Mouse (Mus musculus): ENCODE data around the gene Kctd15. TPM values are rescaled to one million over a fixed set of nuclear protein-coding genes. Genes with fewer than 3 reads are reported as not detected.

Kctd15 gene
- polyA plus RNA-seq, 1 experiment from 2014 or later: 12.3 TPM

- Histone ChIP-seq H3K4me1 (replicated peaks; ENCODE audit: control insufficient read depth, insufficient read depth, low read length) (peaks cover 3% of the 10 kb centered on the region; the same call in 1 of the 2 replicates), H3K27ac (no peak overlapping the region), H3K4me3 (replicated peaks; ENCODE audit: low read length) (no peak overlapping the region), H3K4me2 (replicated peaks) (no peak overlapping the region), H3K36me3 (replicated peaks; ENCODE audit: control insufficient read depth, insufficient read depth) (peaks cover 63% of the 10 kb centered on the region), H3K27me3 (ENCODE audit: control insufficient read depth, insufficient read depth, low read length) (no peaks in the 10 kb centered on the region), H3K9me3 (ENCODE audit: control insufficient read depth, low read length) (no peaks in the 10 kb centered on the region), H3K9ac (no peak overlapping the region)
- no peak for ATAC-seq (ENCODE audit: low FRiP score)
- no peak for DNase-seq (ENCODE audit: low spot score)
- 88% methylated on average over 11 of the region's 11 CpGs for WGBS
Observed at GRCm38 (mm10) chr7:34639798-34640197, 16.7 kb downstream of the Kctd15 start.

- Histone ChIP-seq H3K9ac (no peak overlapping the region), H3K4me3 (replicated peaks; ENCODE audit: low read length) (no peak overlapping the region), H3K36me3 (replicated peaks; ENCODE audit: control insufficient read depth, insufficient read depth) (peaks cover 35% of the 10 kb centered on the region), H3K27me3 (ENCODE audit: control insufficient read depth, insufficient read depth, low read length) (no peaks in the 10 kb centered on the region), H3K27ac (no peak overlapping the region), H3K9me3 (ENCODE audit: control insufficient read depth, low read length) (no peaks in the 10 kb centered on the region), H3K4me2 (replicated peaks) (no peak overlapping the region), H3K4me1 (replicated peaks; ENCODE audit: control insufficient read depth, insufficient read depth, low read length) (no peaks in the 10 kb centered on the region)
- DNase-seq (ENCODE audit: low spot score) (no peak), ATAC-seq (ENCODE audit: low FRiP score) (no peak)
- WGBS: 78% methylated on average over 4 of the region's 4 CpGs
Observed at GRCm38 (mm10) chr7:34636661-34637060, 19.9 kb downstream of the Kctd15 start.

- H3K9ac ChIP-seq: no peak overlapping the region
- ATAC-seq (ENCODE audit: low FRiP score): no peak
- no peak overlapping the region for H3K27ac ChIP-seq
- H3K4me1 ChIP-seq (replicated peaks; ENCODE audit: control insufficient read depth, insufficient read depth, low read length): no peaks in the 10 kb centered on the region
- no peak for DNase-seq (ENCODE audit: low spot score)
- no peak overlapping the region for H3K4me2 ChIP-seq (replicated peaks)
- H3K9me3 ChIP-seq (ENCODE audit: control insufficient read depth, low read length): no peaks in the 10 kb centered on the region
- WGBS: 83% methylated on average over 10 of the region's 10 CpGs
- H3K4me3 ChIP-seq (replicated peaks; ENCODE audit: low read length): no peak overlapping the region
- 0 out of 2 replicates have a peak, but pooled peaks cover 2% of the 10 kb centered on the region for H3K36me3 ChIP-seq (replicated peaks; ENCODE audit: control insufficient read depth, insufficient read depth)
- no peaks in the 10 kb centered on the region for H3K27me3 ChIP-seq (ENCODE audit: control insufficient read depth, insufficient read depth, low read length)
Observed at GRCm38 (mm10) chr7:34632966-34633742, 23.4 kb downstream of the Kctd15 start.

GRCm38 (mm10) chr7:34630211-34631085, 26.1 kb downstream of the Kctd15 start:
- Histone ChIP-seq H3K4me1 (replicated peaks; ENCODE audit: control insufficient read depth, insufficient read depth, low read length) (no peaks in the 10 kb centered on the region), H3K27ac (0 out of 2 replicates have a peak overlapping the region, but pooled peaks have one; percentile 2), H3K36me3 (replicated peaks; ENCODE audit: control insufficient read depth, insufficient read depth) (no peaks in the 10 kb centered on the region), H3K4me3 (replicated peaks; ENCODE audit: low read length) (peak overlapping the region; percentile 24), H3K9me3 (ENCODE audit: control insufficient read depth, low read length) (no peaks in the 10 kb centered on the region), H3K27me3 (ENCODE audit: control insufficient read depth, insufficient read depth, low read length) (no peaks in the 10 kb centered on the region), H3K4me2 (replicated peaks) (peak overlapping the region; percentile 56), H3K9ac (peak overlapping the region; percentile 47)
- DNase-seq (ENCODE audit: low spot score) (no peak), ATAC-seq (ENCODE audit: low FRiP score) (peak; percentile 78)
- WGBS: under 1% methylated on average over 32 of the region's 34 CpGs

- H3K36me3 ChIP-seq (replicated peaks; ENCODE audit: control insufficient read depth, insufficient read depth): no peaks in the 10 kb centered on the region
- DNase-seq (ENCODE audit: low spot score) (no peak), ATAC-seq (ENCODE audit: low FRiP score) (peak; percentile 52; the same call in 1 of the 2 replicates)
- peak overlapping the region; percentile 47; the same call in 1 of the 2 replicates for H3K9ac ChIP-seq
- WGBS: 54% methylated on average over 8 of the region's 8 CpGs
- H3K4me2 ChIP-seq (replicated peaks): peak overlapping the region; percentile 56
- H3K27me3 ChIP-seq (ENCODE audit: control insufficient read depth, insufficient read depth, low read length): no peaks in the 10 kb centered on the region
- H3K9me3 ChIP-seq (ENCODE audit: control insufficient read depth, low read length): no peaks in the 10 kb centered on the region
- H3K4me3 ChIP-seq (replicated peaks; ENCODE audit: low read length): no peak overlapping the region; the same call in 1 of the 2 replicates
- 0 out of 2 replicates have a peak overlapping the region, but pooled peaks have one; percentile 2 for H3K27ac ChIP-seq
- H3K4me1 ChIP-seq (replicated peaks; ENCODE audit: control insufficient read depth, insufficient read depth, low read length): no peaks in the 10 kb centered on the region
Observed at GRCm38 (mm10) chr7:34629702-34630210, 26.8 kb downstream of the Kctd15 start.

GRCm38 (mm10) chr7:34620411-34620810, 36.1 kb downstream of the Kctd15 start:
- no peak overlapping the region for H3K9ac ChIP-seq
- no peaks in the 10 kb centered on the region for H3K4me1 ChIP-seq (replicated peaks; ENCODE audit: control insufficient read depth, insufficient read depth, low read length)
- WGBS: 45% methylated on average over 2 of the region's 2 CpGs
- no peak overlapping the region for H3K27ac ChIP-seq
- no peak for DNase-seq (ENCODE audit: low spot score)
- no peaks in the 10 kb centered on the region for H3K36me3 ChIP-seq (replicated peaks; ENCODE audit: control insufficient read depth, insufficient read depth)
- H3K9me3 ChIP-seq (ENCODE audit: control insufficient read depth, low read length): no peaks in the 10 kb centered on the region
- no peak overlapping the region for H3K4me2 ChIP-seq (replicated peaks)
- H3K4me3 ChIP-seq (replicated peaks; ENCODE audit: low read length): no peak overlapping the region
- ATAC-seq (ENCODE audit: low FRiP score): no peak
- H3K27me3 ChIP-seq (ENCODE audit: control insufficient read depth, insufficient read depth, low read length): no peaks in the 10 kb centered on the region

- Histone ChIP-seq H3K36me3 (replicated peaks; ENCODE audit: control insufficient read depth, insufficient read depth) (no peaks in the 10 kb centered on the region), H3K9me3 (ENCODE audit: control insufficient read depth, low read length) (no peaks in the 10 kb centered on the region), H3K4me3 (replicated peaks; ENCODE audit: low read length) (no peak overlapping the region), H3K27me3 (ENCODE audit: control insufficient read depth, insufficient read depth, low read length) (no peaks in the 10 kb centered on the region), H3K4me1 (replicated peaks; ENCODE audit: control insufficient read depth, insufficient read depth, low read length) (no peaks in the 10 kb centered on the region), H3K27ac (no peak overlapping the region), H3K4me2 (replicated peaks) (no peak overlapping the region), H3K9ac (no peak overlapping the region)
- 86% methylated on average over 11 of the region's 11 CpGs for WGBS
- DNase-seq (ENCODE audit: low spot score) (no peak), ATAC-seq (ENCODE audit: low FRiP score) (no peak)
Observed at GRCm38 (mm10) chr7:34618141-34618890, 38.2 kb downstream of the Kctd15 start.

GRCm38 (mm10) chr7:34616275-34616674, 40.3 kb downstream of the Kctd15 start:
- Histone ChIP-seq H3K27me3 (ENCODE audit: control insufficient read depth, insufficient read depth, low read length) (no peaks in the 10 kb centered on the region), H3K27ac (no peak overlapping the region), H3K4me2 (replicated peaks) (no peak overlapping the region), H3K9me3 (ENCODE audit: control insufficient read depth, low read length) (no peaks in the 10 kb centered on the region), H3K36me3 (replicated peaks; ENCODE audit: control insufficient read depth, insufficient read depth) (no peaks in the 10 kb centered on the region), H3K9ac (no peak overlapping the region), H3K4me1 (replicated peaks; ENCODE audit: control insufficient read depth, insufficient read depth, low read length) (no peaks in the 10 kb centered on the region), H3K4me3 (replicated peaks; ENCODE audit: low read length) (no peak overlapping the region)
- DNase-seq (ENCODE audit: low spot score): no peak
- ATAC-seq (ENCODE audit: low FRiP score): no peak
- WGBS: 94% methylated on average over 2 of the region's 2 CpGs
